In genomic region chr10:94311511-94312006, GRCm38 (mm10) we compare ENCODE assay signal across 8 mouse cellular contexts. TPM values are rescaled to one million over a fixed set of nuclear protein-coding genes. Genes with fewer than 3 reads are reported as not detected.
DNase-seq lines count a peak whose midpoint lies in the region; ATAC-seq lines count a peak whose summit lies in the region.

Tmcc3 (plus strand) TSS chr10:94311949.

- peak within 1 kb of the TSS; percentile 53 for H3K4me3 ChIP-seq in forebrain, embryonic 16.5 days (replicated peaks; ENCODE audit: low read length)
- peak within 1 kb of the TSS; percentile 47 for H3K4me3 ChIP-seq in hindbrain, embryonic 11.5 days (ENCODE audit: low read depth, low read length)
- peak within 1 kb of the TSS; percentile 46 for H3K4me3 ChIP-seq in limb, embryonic 15.5 days

- no peak; the same call in 1 of the 2 replicates for ATAC-seq in forebrain, embryonic 16.5 days
- peak; percentile 57 for ATAC-seq in hindbrain, embryonic 11.5 days (ENCODE audit: low FRiP score)
- ATAC-seq in limb, embryonic 15.5 days (ENCODE audit: insufficient number of reproducible peaks, low FRiP score, low TSS enrichment, low read depth): 0 out of 2 replicates have a peak, but pooled peaks have one; percentile 35

- peaks cover 11% of the 10 kb centered on the region for H3K4me1 ChIP-seq in forebrain, embryonic 16.5 days (replicated peaks; ENCODE audit: control insufficient read depth, insufficient read depth, low read length)
- 0 out of 2 replicates have a peak, but pooled peaks cover 2% of the 10 kb centered on the region for H3K4me1 ChIP-seq in hindbrain, embryonic 11.5 days (replicated peaks; ENCODE audit: control insufficient read depth, insufficient read depth, low read length)
- peaks cover 15% of the 10 kb centered on the region for H3K4me1 ChIP-seq in limb, embryonic 15.5 days

- no peak for DNase-seq in left cerebral cortex, adult 18-20 months (ENCODE audit: low spot score in 2 of 2)
- DNase-seq in left cerebral cortex, adult 9 months (ENCODE audit: low spot score in 2 of 2): no peak
- DNase-seq in adrenal gland, postnatal 4 days (ENCODE audit: low spot score in 2 of 2): no peak
- DNase-seq in hindbrain, embryonic 11.5 days (ENCODE audit: low spot score): no peak
- no peak for DNase-seq in frontal cortex, postnatal 10 days (ENCODE audit: low spot score in 2 of 2)
- DNase-seq in thymus, postnatal 14 days: no peak

- peak within 1 kb of the TSS; percentile 57 for H3K9ac ChIP-seq in forebrain, embryonic 16.5 days (replicated peaks; ENCODE audit: low read depth, low read length)
- peak within 1 kb of the TSS; percentile 63 for H3K9ac ChIP-seq in hindbrain, embryonic 11.5 days (ENCODE audit: low read depth, low read length)
- H3K9ac ChIP-seq in limb, embryonic 15.5 days: 0 out of 2 replicates have a peak within 1 kb of the TSS, but pooled peaks have one; percentile 10

- no peaks in the 10 kb centered on the region for H3K9me3 ChIP-seq in forebrain, embryonic 16.5 days (ENCODE audit: control insufficient read depth, low read length)
- H3K9me3 ChIP-seq in hindbrain, embryonic 11.5 days (ENCODE audit: control insufficient read depth, low read length): no peaks in the 10 kb centered on the region
- no peaks in the 10 kb centered on the region for H3K9me3 ChIP-seq in limb, embryonic 15.5 days

- no peaks in the 10 kb centered on the region for H3K36me3 ChIP-seq in forebrain, embryonic 16.5 days (ENCODE audit: control insufficient read depth, insufficient read depth)
- H3K36me3 ChIP-seq in hindbrain, embryonic 11.5 days (ENCODE audit: control insufficient read depth, insufficient read depth, low read length): no peaks in the 10 kb centered on the region
- H3K36me3 ChIP-seq in limb, embryonic 15.5 days: no peaks in the 10 kb centered on the region

- peak within 1 kb of the TSS; percentile 97 for H3K4me2 ChIP-seq in forebrain, embryonic 16.5 days (ENCODE audit: low read length)
- peak within 1 kb of the TSS; percentile 97 for H3K4me2 ChIP-seq in hindbrain, embryonic 11.5 days (replicated peaks; ENCODE audit: low read depth, low read length)
- H3K4me2 ChIP-seq in limb, embryonic 15.5 days: peak within 1 kb of the TSS; percentile 91

- H3K27me3 ChIP-seq in forebrain, embryonic 16.5 days (replicated peaks; ENCODE audit: control insufficient read depth, insufficient read depth, low read length): peaks cover 3% of the 10 kb centered on the region; the same call in 1 of the 2 replicates
- peaks cover 7% of the 10 kb centered on the region; the same call in 1 of the 2 replicates for H3K27me3 ChIP-seq in hindbrain, embryonic 11.5 days (ENCODE audit: control insufficient read depth, insufficient read depth, low read length)
- H3K27me3 ChIP-seq in limb, embryonic 15.5 days: peaks cover 39% of the 10 kb centered on the region

- H3K27ac ChIP-seq in forebrain, embryonic 16.5 days (ENCODE audit: low read length): no peak within 1 kb of the TSS
- no peak within 1 kb of the TSS for H3K27ac ChIP-seq in hindbrain, embryonic 11.5 days (ENCODE audit: low read depth, low read length)
- H3K27ac ChIP-seq in limb, embryonic 15.5 days: no peak within 1 kb of the TSS

- WGBS in forebrain, embryonic 16.5 days: 2% methylated on average over 19 of the region's 19 CpGs
- 2% methylated on average over 19 of the region's 19 CpGs for WGBS in hindbrain, embryonic 11.5 days
- WGBS in limb, embryonic 15.5 days: 3% methylated on average over 19 of the region's 19 CpGs

RNA-seq across cellular contexts. Expression of gene Tmcc3, which starts in this region (rescaled TPM):
- total RNA-seq in left cerebral cortex, adult 18-20 months (2021): 10 to 100 TPM; 21.3 to 31.9 TPM
- 10 to 100 TPM; 23.7 to 23.9 TPM for total RNA-seq in adrenal gland, postnatal 4 days (2021)
- polyA plus RNA-seq in forebrain, embryonic 16.5 days (2015; fragmentation: Nextera tagmentation; extraction: Ambion mirVana): 5.1 and 6.8 TPM in 2 replicates
- polyA plus RNA-seq in hindbrain, embryonic 11.5 days (2014; fragmentation: Nextera tagmentation; extraction: Ambion mirVana): 4.5 and 5.7 TPM in 2 replicates
- polyA plus RNA-seq in limb, embryonic 15.5 days (2015; fragmentation: Nextera tagmentation; extraction: Ambion mirVana): 17.5 and 20.8 TPM in 2 replicates

Comparison
In these comparisons a context has a peak if more than half of its experiments do, and no peak if none do; other contexts are left out.
1. H3K9ac ChIP-seq: peak in every context shown above with its lines; median percentile 63 in hindbrain, embryonic 11.5 days; 57 in forebrain, embryonic 16.5 days; 10 in limb, embryonic 15.5 days.